Mouse (Mus musculus): ENCODE measurements around the gene Ndufa4l2. TPM values are rescaled to one million over a fixed set of nuclear protein-coding genes. Genes with fewer than 3 reads are reported as not detected.

Ndufa4l2 gene
- polyA plus RNA-seq (2015; fragmentation: Nextera tagmentation; extraction: Ambion mirVana), result 28.6 and 40.9 TPM in 2 replicates

GRCm38 (mm10) chr10:127514764-127515163 is at the start of gene Ndufa4l2:
TSS of gene Ndufa4l2 (plus strand) at chr10:127514967.

GRCm38 (mm10) chr10:127500894-127501893 is 13.6 kb upstream of the Ndufa4l2 start, which contains the start of gene Stac3:
TSS of gene Stac3 (plus strand) at chr10:127501686.

GRCm38 (mm10) chr10:127522088-127522581 is 7.4 kb downstream of the Ndufa4l2 start, which contains the start of gene Shmt2:
TSS of gene Shmt2 (minus strand) at chr10:127522444.

GRCm38 (mm10) chr10:127534036-127534928 is 19.5 kb downstream of the Ndufa4l2 start, which contains the start of gene Nxph4:
TSS of gene Nxph4 (minus strand) at chr10:127534559.

Other genes with a start within 250 kb of the Ndufa4l2 start
- 134 and 144 TPM in 2 replicates for gene Dctn2, start 248.6 kb upstream of the Ndufa4l2 start, polyA plus RNA-seq (2015; fragmentation: Nextera tagmentation; extraction: Ambion mirVana)
- 7.5 and 7.8 TPM in 2 replicates for gene Mbd6, start 225.9 kb upstream of the Ndufa4l2 start, polyA plus RNA-seq (2015; fragmentation: Nextera tagmentation; extraction: Ambion mirVana)
- gene Mars, start 203.2 kb upstream of the Ndufa4l2 start, polyA plus RNA-seq (2015; fragmentation: Nextera tagmentation; extraction: Ambion mirVana), result 62.6 and 65.6 TPM in 2 replicates
- 3.8 and 5.7 TPM in 2 replicates for gene Arhgap9, start 193.0 kb upstream of the Ndufa4l2 start, polyA plus RNA-seq (2015; fragmentation: Nextera tagmentation; extraction: Ambion mirVana)
- 2.0 and 2.2 TPM in 2 replicates for gene Gli1, start 173.0 kb upstream of the Ndufa4l2 start, polyA plus RNA-seq (2015; fragmentation: Nextera tagmentation; extraction: Ambion mirVana)
- not detected in 2 replicates for gene Inhbe, start 160.6 kb upstream of the Ndufa4l2 start, polyA plus RNA-seq (2015; fragmentation: Nextera tagmentation; extraction: Ambion mirVana)
- gene Inhbc, start 144.5 kb upstream of the Ndufa4l2 start, polyA plus RNA-seq (2015; fragmentation: Nextera tagmentation; extraction: Ambion mirVana), result not detected in 2 replicates
- gene R3hdm2, start 134.6 kb upstream of the Ndufa4l2 start, polyA plus RNA-seq (2015; fragmentation: Nextera tagmentation; extraction: Ambion mirVana), result 19.0 and 21.7 TPM in 2 replicates
- 123 and 126 TPM in 2 replicates for gene Stac3, start 13.3 kb upstream of the Ndufa4l2 start, polyA plus RNA-seq (2015; fragmentation: Nextera tagmentation; extraction: Ambion mirVana)
- 28.6 and 34.5 TPM in 2 replicates for gene Shmt2, start 7.5 kb downstream of the Ndufa4l2 start, polyA plus RNA-seq (2015; fragmentation: Nextera tagmentation; extraction: Ambion mirVana)
- gene Nxph4, start 19.6 kb downstream of the Ndufa4l2 start, polyA plus RNA-seq (2015; fragmentation: Nextera tagmentation; extraction: Ambion mirVana), result 2.0 and 2.1 TPM in 2 replicates
- gene Lrp1, start 106.2 kb downstream of the Ndufa4l2 start, polyA plus RNA-seq (2015; fragmentation: Nextera tagmentation; extraction: Ambion mirVana), result 38.9 and 46.3 TPM in 2 replicates
- 13.2 and 15.5 TPM in 2 replicates for gene Stat6, start 128.0 kb downstream of the Ndufa4l2 start, polyA plus RNA-seq (2015; fragmentation: Nextera tagmentation; extraction: Ambion mirVana)
- gene Nemp1, start 151.9 kb downstream of the Ndufa4l2 start, polyA plus RNA-seq (2015; fragmentation: Nextera tagmentation; extraction: Ambion mirVana), result 4.0 and 4.1 TPM in 2 replicates
- 6.1 and 7.3 TPM in 2 replicates for gene Nab2, start 153.6 kb downstream of the Ndufa4l2 start, polyA plus RNA-seq (2015; fragmentation: Nextera tagmentation; extraction: Ambion mirVana)
- gene Myo1a, start 190.2 kb downstream of the Ndufa4l2 start, polyA plus RNA-seq (2015; fragmentation: Nextera tagmentation; extraction: Ambion mirVana), result 0.12 and 0.28 TPM in 2 replicates
- 0.91 and 1.0 TPM in 2 replicates for gene Tac2, start 209.5 kb downstream of the Ndufa4l2 start, polyA plus RNA-seq (2015; fragmentation: Nextera tagmentation; extraction: Ambion mirVana)
- gene Zbtb39, start 224.6 kb downstream of the Ndufa4l2 start, polyA plus RNA-seq (2015; fragmentation: Nextera tagmentation; extraction: Ambion mirVana), result 0.83 and 0.88 TPM in 2 replicates
- 1.1 and 1.7 TPM in 2 replicates for gene Gpr182, start 236.8 kb downstream of the Ndufa4l2 start, polyA plus RNA-seq (2015; fragmentation: Nextera tagmentation; extraction: Ambion mirVana)
- 0.17 TPM in 1 of 2 replicates, not detected in the other for gene Rdh1, start 244.8 kb downstream of the Ndufa4l2 start, polyA plus RNA-seq (2015; fragmentation: Nextera tagmentation; extraction: Ambion mirVana)
- 1.1 TPM in 1 of 2 replicates, not detected in the other for gene Rdh16f1, start 244.8 kb downstream of the Ndufa4l2 start, polyA plus RNA-seq (2015; fragmentation: Nextera tagmentation; extraction: Ambion mirVana)